Mouse (Mus musculus): Measurements from ENCODE around the gene Fto. TPM values are rescaled to one million over a fixed set of nuclear protein-coding genes. Genes with fewer than 3 reads are reported as not detected.

Gene Fto
- polyA plus RNA-seq, 1 experiment from 2014 or later: 81.7 TPM

DNA sequence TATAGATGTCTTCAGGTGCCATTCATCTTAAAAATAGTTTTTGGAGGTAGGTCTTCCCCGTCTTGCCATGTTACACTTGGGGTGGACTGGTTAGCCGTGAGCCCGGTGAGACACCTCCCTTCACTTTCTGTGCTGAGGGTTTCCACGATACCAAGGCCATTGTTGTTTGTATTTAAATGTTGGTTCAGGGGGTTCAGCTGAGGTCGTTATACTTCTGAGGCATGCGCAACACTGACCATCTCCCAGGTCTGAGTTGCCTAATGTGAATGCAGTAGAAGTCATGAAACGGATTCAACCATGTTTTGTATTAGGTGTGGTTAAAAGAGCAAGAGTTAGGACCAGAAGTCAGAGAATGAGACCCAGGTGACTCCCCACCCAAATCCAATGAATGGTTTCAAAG lies 72.5 kb downstream of the Fto start:
- Histone ChIP-seq H3K4me1 (peaks cover 33% of the 10 kb centered on the region), H3K36me3 (no peaks in the 10 kb centered on the region), H3K9me3 (no peaks in the 10 kb centered on the region), H3K27ac (no peak overlapping the region), H3K27me3 (ENCODE audit: insufficient read depth, poor library complexity, severe bottlenecking) (no peaks in the 10 kb centered on the region), H3K4me3 (no peak overlapping the region)
- 94% methylated on average over 7 of the region's 7 CpGs for WGBS
- no peak for DNase-seq (ENCODE audit: low spot score)

DNA sequence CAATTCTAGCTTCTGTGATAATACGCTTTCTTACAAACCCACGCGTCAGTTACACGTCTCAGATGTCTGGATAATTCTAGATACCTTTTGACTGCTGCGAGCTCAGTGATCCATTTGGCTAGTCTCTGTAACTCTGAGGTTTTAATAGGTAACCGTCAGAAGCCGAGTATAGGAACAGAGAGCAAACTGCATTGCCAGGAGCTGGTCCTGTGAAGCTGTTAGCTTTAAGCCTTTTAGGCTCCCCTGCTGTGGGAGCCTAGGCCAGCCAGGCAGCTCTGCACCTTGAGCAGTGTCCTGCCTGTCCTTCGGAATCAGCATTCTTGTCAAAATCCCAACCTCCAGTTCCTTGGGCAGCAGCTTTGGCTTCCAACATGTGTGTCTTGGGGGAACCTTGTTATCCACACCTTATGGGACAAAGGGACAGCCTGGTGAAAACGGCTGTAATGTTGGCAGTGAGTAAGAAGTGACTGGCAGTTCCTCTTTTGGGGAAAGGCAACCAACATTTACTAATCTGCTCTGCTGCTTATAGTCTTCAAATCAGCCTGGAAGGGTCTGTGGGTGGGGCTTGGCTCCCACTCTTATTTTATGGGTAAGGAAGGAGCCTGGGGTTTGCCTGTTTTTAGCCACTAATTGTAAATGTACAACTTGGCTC lies 77.2 kb downstream of the Fto start:
- WGBS: 66% methylated on average over 9 of the region's 9 CpGs
- no peak for DNase-seq (ENCODE audit: low spot score)
- H3K27me3 ChIP-seq (ENCODE audit: insufficient read depth, poor library complexity, severe bottlenecking): no peaks in the 10 kb centered on the region
- no peak overlapping the region for H3K4me3 ChIP-seq
- no peak overlapping the region for H3K27ac ChIP-seq
- H3K4me1 ChIP-seq: peaks cover 22% of the 10 kb centered on the region
- no peaks in the 10 kb centered on the region for H3K9me3 ChIP-seq
- no peaks in the 10 kb centered on the region for H3K36me3 ChIP-seq

DNA sequence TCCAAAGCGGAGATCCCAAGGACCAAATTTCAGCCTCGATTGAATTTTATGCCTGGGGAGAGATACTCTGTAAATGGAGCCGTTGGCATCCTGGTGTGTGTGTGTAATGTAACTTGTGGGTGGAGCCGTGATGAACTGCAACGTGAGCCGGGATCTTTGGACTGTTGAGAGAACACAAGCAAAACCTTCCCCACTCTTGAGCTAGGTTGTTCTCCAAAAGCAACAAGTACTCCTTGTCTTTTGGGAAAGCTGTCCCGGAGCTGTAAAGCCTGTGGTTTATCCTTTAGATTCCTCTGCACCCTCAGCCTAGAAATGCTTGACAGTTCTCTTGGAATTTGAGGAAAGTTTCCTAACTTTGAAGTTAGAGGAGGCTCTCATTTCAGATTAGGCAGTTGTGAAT lies 78.9 kb downstream of the Fto start:
- no peak overlapping the region for H3K27ac ChIP-seq
- 63% methylated on average over 7 of the region's 7 CpGs for WGBS
- H3K27me3 ChIP-seq (ENCODE audit: insufficient read depth, poor library complexity, severe bottlenecking): no peaks in the 10 kb centered on the region
- no peaks in the 10 kb centered on the region for H3K9me3 ChIP-seq
- peaks cover 22% of the 10 kb centered on the region for H3K4me1 ChIP-seq
- no peaks in the 10 kb centered on the region for H3K36me3 ChIP-seq
- no peak overlapping the region for H3K4me3 ChIP-seq
- no peak for DNase-seq (ENCODE audit: low spot score)

DNA sequence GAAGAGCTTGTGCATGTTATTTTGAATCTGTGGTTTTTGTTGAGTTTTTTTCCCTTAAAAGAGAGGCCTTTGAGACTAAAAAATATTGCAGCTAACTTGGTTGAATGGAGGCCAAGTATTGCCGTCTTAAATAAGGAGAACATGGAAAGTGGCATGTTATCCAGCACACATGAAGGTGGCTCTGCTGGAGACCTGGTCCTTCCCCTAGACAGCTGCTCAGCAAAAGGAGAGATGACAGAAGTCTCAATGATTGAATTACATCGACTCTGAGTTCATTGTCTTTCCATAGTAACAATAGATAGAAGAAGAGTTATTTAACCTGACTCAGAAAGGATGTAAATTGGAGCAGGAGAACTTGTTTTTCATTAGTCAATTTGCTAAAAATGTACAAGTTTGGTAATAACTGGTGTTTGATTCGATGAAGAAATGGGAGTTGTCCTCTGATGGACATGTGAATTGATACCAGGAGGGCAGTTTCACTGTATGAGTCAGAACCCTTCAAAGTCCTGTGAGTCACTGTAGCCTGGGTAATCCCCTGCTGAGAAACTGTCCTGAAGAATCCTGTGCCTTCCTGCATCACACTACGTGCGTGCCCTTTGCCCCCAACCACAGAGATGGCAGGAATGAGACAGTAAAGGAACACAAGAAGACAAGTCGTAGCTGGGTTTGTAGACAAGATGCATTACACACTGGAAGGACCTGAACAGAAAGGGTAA lies 82.2 kb downstream of the Fto start:
- no peak overlapping the region for H3K4me3 ChIP-seq
- H3K36me3 ChIP-seq: no peaks in the 10 kb centered on the region
- 76% methylated on average over 6 of the region's 6 CpGs for WGBS
- DNase-seq (ENCODE audit: low spot score): no peak
- H3K4me1 ChIP-seq: peaks cover 7% of the 10 kb centered on the region
- no peaks in the 10 kb centered on the region for H3K9me3 ChIP-seq
- H3K27ac ChIP-seq: no peak overlapping the region
- no peaks in the 10 kb centered on the region for H3K27me3 ChIP-seq (ENCODE audit: insufficient read depth, poor library complexity, severe bottlenecking)

DNA sequence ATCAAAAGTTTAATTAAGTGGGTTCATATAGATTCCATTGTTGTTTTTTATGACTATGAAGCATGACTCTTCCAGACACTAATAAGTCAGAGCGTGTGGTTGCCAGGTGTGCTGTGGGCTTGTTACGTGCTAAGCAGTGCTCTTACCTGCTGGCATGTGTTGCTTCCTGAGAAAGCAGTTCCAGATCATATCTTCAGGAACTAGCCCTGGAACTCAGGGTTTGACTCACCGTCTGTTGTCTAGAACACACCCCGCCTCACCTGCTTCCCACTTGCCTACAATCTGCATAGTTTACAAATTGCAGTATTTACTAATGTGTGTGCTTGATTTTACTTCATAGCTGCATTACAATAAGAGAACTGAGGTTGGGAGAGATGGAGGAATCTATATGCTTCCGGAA lies 84.7 kb downstream of the Fto start:
- peaks cover 4% of the 10 kb centered on the region; the same call in 1 of the 2 replicates for H3K4me1 ChIP-seq
- H3K36me3 ChIP-seq: no peaks in the 10 kb centered on the region
- H3K27me3 ChIP-seq (ENCODE audit: insufficient read depth, poor library complexity, severe bottlenecking): no peaks in the 10 kb centered on the region
- DNase-seq (ENCODE audit: low spot score): no peak
- no peak overlapping the region for H3K27ac ChIP-seq
- H3K4me3 ChIP-seq: no peak overlapping the region
- no peaks in the 10 kb centered on the region for H3K9me3 ChIP-seq
- WGBS: 90% methylated on average over 5 of the region's 5 CpGs

DNA sequence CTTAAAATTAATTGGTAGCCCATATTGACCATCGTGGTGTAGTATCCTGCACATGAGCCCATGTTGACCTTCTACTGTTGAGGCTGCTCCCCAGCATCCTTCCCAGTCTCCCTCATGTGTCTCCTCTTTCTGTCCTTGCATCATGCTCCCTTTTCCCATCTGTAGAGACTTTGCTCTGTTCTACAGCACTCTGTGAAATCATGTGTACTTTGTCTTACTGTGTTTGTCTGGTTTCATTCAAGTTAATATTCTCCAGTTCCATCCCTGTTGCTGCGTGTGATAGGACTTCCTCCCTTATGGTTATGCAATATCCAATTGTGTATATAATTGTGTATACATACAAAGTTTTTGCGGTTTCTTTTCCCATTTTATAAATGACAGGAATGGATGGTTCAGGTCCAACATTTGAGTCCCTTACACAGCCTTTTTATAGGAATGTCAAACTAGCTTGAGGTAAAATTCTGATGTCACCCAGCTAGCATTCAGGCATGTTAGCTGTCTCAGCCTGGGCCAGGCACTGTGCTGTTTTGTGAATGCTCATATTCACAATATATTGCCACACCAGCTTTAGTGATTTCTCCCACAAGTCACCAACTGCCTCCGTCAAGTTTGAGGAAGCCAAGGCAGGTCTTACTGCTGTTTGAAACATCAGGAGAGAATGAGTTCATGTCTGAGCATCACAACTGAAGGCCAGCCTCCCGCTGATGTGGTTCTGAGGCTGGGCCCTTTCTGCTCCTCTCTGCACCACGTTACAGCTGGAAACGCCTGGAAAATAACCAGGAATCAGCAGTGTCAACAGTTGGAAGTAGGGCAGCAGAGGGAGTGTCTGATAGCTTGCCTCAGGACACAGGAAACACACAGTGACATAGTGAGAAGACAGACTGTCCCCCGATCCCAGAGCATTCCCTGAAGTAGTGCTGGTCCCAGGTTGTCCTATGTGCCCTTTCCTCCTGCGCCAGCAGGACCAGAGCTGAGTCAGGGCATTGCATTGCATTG lies 90.0 kb downstream of the Fto start:
- 0 out of 2 replicates have a peak, but pooled peaks cover 12% of the 10 kb centered on the region for H3K36me3 ChIP-seq
- no peaks in the 10 kb centered on the region for H3K9me3 ChIP-seq
- H3K27me3 ChIP-seq (ENCODE audit: insufficient read depth, poor library complexity, severe bottlenecking): no peaks in the 10 kb centered on the region
- H3K4me3 ChIP-seq: no peak overlapping the region
- H3K4me1 ChIP-seq: peaks cover 8% of the 10 kb centered on the region
- 68% methylated on average over 9 of the region's 9 CpGs for WGBS
- DNase-seq (ENCODE audit: low spot score): no peak
- H3K27ac ChIP-seq: no peak overlapping the region

DNA sequence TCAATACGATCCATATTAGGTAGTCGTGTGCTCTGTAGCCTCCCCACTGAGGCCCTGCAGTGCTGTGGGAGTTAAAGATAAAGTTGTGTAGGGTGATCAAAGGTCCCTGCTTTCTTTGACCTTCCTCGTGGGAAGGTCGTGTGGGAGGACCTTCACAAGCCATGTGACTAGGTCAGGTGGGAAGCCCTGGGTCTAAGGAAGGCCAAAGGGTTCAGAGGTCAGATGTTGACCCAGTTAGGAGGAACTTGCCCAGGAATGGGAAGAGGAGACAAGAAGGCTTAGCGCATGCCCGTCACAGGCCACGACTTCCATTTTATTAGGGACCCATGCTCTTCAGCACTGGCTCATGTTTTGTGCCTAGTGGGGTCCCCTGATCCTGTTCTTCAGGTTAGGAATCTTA lies 91.0 kb downstream of the Fto start:
- Histone ChIP-seq H3K4me3 (no peak overlapping the region), H3K4me1 (peaks cover 8% of the 10 kb centered on the region), H3K27me3 (ENCODE audit: insufficient read depth, poor library complexity, severe bottlenecking) (no peaks in the 10 kb centered on the region), H3K27ac (no peak overlapping the region), H3K9me3 (no peaks in the 10 kb centered on the region), H3K36me3 (peaks cover 15% of the 10 kb centered on the region)
- WGBS: 81% methylated on average over 7 of the region's 7 CpGs
- DNase-seq (ENCODE audit: low spot score): no peak

DNA sequence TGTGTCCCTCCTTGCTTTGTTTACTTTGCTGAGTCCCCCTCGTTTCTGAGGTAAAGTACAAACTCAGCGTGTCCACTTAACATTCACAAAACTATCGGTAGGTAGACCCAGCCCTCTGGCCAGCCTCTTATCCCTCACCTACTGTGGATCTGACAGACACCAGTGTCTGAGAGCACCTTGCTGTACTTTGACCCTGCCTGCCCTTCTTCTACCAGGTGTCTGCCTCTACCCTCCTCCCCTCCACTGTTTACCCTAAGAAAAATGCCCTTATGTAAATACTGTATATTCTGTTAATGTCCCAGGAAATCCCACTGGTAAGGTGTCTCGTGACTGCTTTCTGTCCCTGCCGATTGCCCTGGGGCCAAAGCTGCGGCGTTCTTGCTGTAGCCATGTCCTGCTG lies 91.8 kb downstream of the Fto start:
- H3K4me1 ChIP-seq: peaks cover 8% of the 10 kb centered on the region
- peaks cover 22% of the 10 kb centered on the region for H3K36me3 ChIP-seq
- H3K9me3 ChIP-seq: no peaks in the 10 kb centered on the region
- H3K27me3 ChIP-seq (ENCODE audit: insufficient read depth, poor library complexity, severe bottlenecking): no peaks in the 10 kb centered on the region
- DNase-seq (ENCODE audit: low spot score): no peak
- H3K4me3 ChIP-seq: no peak overlapping the region
- no peak overlapping the region for H3K27ac ChIP-seq
- WGBS: 86% methylated on average over 7 of the region's 7 CpGs

DNA sequence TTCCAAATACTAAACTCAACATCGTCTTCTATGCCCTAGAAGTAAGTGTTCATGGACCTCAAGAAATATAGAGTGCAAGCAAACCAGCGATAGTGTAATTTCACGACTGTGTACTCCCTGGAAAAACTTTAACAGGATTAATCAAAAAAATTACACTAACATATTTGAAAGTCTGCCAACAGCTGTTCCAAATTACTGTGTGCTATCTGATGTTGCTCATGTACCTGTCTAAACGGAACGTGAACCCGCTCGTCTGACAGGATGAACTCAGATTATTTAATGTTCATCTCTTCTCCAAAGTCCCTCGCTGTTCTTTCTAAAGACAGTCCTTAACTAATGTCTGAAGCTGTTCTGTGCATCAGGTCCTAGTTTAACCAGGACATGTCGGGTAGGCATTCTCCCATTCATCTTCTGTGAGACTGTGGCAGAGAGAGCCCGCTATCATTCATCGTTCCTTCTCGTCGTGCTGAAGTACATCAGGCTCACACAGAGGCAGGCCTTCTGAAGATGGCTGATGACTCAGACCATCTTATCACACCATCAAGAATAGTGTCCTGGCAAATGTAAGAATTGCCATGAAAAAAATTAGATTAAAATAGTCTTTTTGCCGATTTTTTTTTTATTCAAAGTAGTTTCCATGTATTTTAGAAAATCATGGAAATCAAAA lies 93.4 kb downstream of the Fto start:
- Histone ChIP-seq H3K27ac (no peak overlapping the region), H3K4me3 (no peak overlapping the region), H3K27me3 (ENCODE audit: insufficient read depth, poor library complexity, severe bottlenecking) (no peaks in the 10 kb centered on the region), H3K9me3 (no peaks in the 10 kb centered on the region), H3K4me1 (peaks cover 8% of the 10 kb centered on the region), H3K36me3 (peaks cover 24% of the 10 kb centered on the region)
- no peak for DNase-seq (ENCODE audit: low spot score)
- WGBS: 83% methylated on average over 14 of the region's 14 CpGs

DNA sequence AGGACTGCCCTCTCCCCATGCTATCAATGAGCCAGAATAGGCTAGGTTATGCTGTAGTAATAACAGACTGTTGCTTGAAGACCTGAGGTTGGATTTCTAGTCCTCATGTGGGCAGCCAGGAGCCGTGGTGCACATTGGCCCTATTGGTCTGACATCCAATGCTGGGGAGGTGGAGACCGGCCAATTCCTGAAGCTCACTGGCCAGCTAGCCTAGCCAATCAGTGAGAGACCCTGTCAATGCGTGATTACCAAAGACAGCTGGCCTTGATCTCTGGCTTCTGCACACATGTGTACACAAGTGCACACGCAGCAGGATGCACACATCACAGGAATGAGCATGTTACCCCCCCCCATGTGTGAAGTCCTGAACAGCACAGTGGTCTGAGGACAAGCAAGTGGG lies 94.6 kb downstream of the Fto start:
- DNase-seq (ENCODE audit: low spot score): no peak
- H3K4me3 ChIP-seq: no peak overlapping the region
- H3K36me3 ChIP-seq: peaks cover 24% of the 10 kb centered on the region
- no peaks in the 10 kb centered on the region for H3K9me3 ChIP-seq
- 86% methylated on average over 4 of the region's 4 CpGs for WGBS
- no peak overlapping the region for H3K27ac ChIP-seq
- peaks cover 17% of the 10 kb centered on the region for H3K4me1 ChIP-seq
- no peaks in the 10 kb centered on the region for H3K27me3 ChIP-seq (ENCODE audit: insufficient read depth, poor library complexity, severe bottlenecking)

DNA sequence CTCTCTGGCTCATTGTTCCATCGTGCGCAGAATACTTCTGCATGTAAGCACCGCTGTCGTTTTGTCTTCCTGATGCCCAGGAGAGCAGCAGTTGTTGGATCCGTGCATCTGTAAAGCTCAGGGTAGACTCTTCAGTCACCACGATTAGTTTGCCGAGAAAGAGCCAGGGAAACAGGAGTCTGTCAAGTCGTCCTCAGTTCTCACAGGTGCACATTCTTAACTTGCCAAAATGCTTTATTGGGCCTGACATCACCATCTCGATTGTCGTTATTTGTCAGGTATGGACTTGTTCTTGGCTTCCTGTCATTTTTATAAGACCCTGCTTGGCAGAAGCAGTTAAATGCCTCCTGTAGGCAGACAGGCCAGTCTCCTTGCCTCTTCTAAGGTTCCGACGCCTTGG lies 96.7 kb downstream of the Fto start:
- H3K9me3 ChIP-seq: no peaks in the 10 kb centered on the region
- no peak overlapping the region for H3K4me3 ChIP-seq
- no peak overlapping the region for H3K27ac ChIP-seq
- peaks cover 10% of the 10 kb centered on the region; the same call in 1 of the 2 replicates for H3K4me1 ChIP-seq
- H3K36me3 ChIP-seq: peaks cover 21% of the 10 kb centered on the region
- DNase-seq (ENCODE audit: low spot score): no peak
- WGBS: 89% methylated on average over 12 of the region's 12 CpGs
- no peaks in the 10 kb centered on the region for H3K27me3 ChIP-seq (ENCODE audit: insufficient read depth, poor library complexity, severe bottlenecking)

DNA sequence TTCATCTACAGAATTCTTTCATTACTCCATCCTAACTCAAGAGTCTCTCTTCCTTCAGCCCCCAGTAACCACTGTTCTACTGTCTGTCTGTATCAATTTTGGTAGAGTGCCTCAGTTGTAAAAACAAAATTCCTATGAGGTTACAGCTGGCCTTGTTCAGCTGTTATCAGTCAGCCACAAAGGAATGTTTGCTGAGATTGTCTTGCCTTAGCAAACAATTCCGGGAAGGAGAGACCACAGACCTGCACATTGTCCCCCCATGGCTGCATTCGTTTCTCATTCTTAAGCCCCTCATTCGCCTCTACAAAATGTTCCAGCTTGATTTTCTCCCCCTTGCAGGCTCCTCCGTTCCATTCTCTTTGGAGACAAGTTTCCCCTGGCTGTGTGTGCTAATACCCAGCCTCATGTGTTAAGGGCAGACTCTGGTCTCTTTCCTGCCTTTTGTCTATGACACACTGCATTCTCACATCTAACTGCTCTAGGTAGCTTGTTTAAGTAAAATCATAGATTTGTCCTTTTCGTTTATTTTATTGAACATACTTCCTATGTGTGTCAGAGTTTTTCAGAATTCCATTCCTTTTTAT lies 111.3 kb downstream of the Fto start:
- Histone ChIP-seq H3K4me1 (peaks cover 14% of the 10 kb centered on the region; the same call in 1 of the 2 replicates), H3K4me3 (no peak overlapping the region), H3K27ac (no peak overlapping the region), H3K27me3 (ENCODE audit: insufficient read depth, poor library complexity, severe bottlenecking) (no peaks in the 10 kb centered on the region), H3K36me3 (peaks cover 7% of the 10 kb centered on the region; the same call in 1 of the 2 replicates), H3K9me3 (no peaks in the 10 kb centered on the region)
- peak; percentile 57 for DNase-seq (ENCODE audit: low spot score)
- WGBS: 44% methylated on average over 5 of the region's 5 CpGs

Data from heart, embryonic 10.5 days (tissue).